Mouse (Mus musculus): Measurements from ENCODE around the gene Brms1l.
"Not testable (repeated sequence)": the region's sequence is repeated elsewhere in the genome, so short reads cannot be mapped to it uniquely, and the experiment has no call there.

Brms1l gene

DNA sequence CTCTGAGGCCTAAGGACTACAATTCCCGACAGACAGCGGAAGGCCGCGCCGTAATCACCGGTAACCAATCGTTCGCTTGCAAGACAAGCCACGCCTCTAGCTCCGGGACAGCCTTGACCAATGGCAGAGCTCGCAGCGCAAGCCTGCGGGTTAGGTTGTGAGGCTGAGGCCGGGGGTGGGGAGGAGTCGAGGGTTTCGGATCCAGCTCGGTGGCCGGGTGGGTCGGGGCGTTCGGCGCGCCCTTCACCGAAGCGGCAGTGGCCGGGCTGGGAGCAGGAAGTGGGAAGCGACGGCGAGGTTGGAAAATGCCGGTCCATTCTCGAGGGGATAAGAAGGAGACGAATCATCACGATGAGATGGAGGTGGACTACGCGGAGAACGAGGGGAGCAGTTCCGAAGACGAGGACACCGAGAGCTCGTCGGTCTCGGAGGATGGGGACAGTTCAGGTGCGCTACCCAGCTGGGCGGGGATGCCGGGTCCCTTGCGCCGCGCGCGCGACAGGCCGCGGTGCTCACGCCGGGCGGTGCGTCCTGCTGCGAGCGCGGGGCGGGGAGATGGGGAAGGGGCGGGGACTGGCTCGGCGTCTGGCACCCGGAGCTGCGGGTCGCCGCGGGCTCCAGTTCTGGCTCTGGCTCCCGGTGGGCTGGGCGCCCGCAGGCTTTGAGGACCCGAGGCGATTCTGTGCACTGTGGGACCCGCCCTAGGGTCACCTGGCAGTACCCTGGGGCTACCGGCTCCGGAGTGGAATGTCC lies at the start of gene Brms1l:
Gene Brms1l (plus strand): TSS at position 126 of the 753 bp plus-strand sequence.
- in situ Hi-C loops (cut with MboI; ENCODE audit: low pct_unique_long_range_greater_than_20kb in 1 of 2, low sequenced_read_pairs in 2 of 2, unreplicated experiment in 1 of 2), result no loop called here

- in situ Hi-C loops (cut with MboI; ENCODE audit: low pct_unique_long_range_greater_than_20kb in 1 of 2, low sequenced_read_pairs in 2 of 2, unreplicated experiment in 1 of 2), result not testable (repeated sequence)
These were observed 41.6 kb upstream of the Brms1l start for GRCm38 (mm10) chr12:55794485-55794884.

DNA sequence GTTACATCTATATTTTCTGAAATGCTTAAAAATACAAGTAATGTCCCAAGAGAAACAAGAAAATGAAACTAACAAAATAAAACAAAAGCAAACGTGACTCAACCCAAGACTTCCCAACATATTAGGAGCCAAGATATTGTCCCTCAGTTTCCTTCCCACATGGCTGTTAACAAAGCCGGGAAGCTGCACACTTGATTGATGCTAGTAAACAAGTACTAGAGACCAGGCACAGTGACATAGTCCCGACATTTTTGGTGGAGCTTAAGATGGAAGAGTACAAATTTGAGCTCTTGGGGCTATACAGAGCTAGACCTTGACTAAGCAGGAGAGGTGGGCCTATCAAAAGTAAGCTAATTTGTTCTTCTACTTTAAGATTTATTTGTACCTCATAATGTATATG lies 39.0 kb upstream of the Brms1l start:
- in situ Hi-C loops (cut with MboI; ENCODE audit: low pct_unique_long_range_greater_than_20kb in 1 of 2, low sequenced_read_pairs in 2 of 2, unreplicated experiment in 1 of 2), result no loop called here

- in situ Hi-C loops (cut with MboI; ENCODE audit: low pct_unique_long_range_greater_than_20kb in 1 of 2, low sequenced_read_pairs in 2 of 2, unreplicated experiment in 1 of 2), result no loop called here
These were observed 37.4 kb upstream of the Brms1l start for GRCm38 (mm10) chr12:55798745-55799144.

DNA sequence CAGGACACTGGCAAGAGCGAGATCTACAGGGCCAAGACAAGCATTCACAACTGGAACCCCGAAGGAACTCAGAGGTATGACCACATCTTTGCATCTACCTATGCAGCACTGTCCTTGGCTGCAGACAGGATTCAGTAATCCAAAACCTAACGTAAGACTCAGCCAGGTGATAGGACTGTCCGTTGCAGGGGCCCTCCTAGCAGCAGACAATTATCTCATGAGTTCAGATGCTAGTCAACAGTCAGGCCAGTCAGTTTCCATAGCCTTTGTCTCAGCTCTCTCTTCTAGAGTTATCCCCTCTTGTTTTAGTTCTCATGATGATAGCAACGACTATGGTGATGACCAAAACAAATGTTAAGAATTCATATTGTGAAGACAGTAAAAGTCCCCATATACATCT lies 36.0 kb upstream of the Brms1l start:
- in situ Hi-C loops (cut with MboI; ENCODE audit: low pct_unique_long_range_greater_than_20kb in 1 of 2, low sequenced_read_pairs in 2 of 2, unreplicated experiment in 1 of 2), result no loop called here

GRCm38 (mm10) chr12:55801131-55801530 lies 35.0 kb upstream of the Brms1l start:
- in situ Hi-C loops (cut with MboI; ENCODE audit: low pct_unique_long_range_greater_than_20kb in 1 of 2, low sequenced_read_pairs in 2 of 2, unreplicated experiment in 1 of 2), result no loop called here

GRCm38 (mm10) chr12:55805035-55805434 lies 31.1 kb upstream of the Brms1l start:
- in situ Hi-C loops (cut with MboI; ENCODE audit: low pct_unique_long_range_greater_than_20kb in 1 of 2, low sequenced_read_pairs in 2 of 2, unreplicated experiment in 1 of 2), result no loop called here

DNA sequence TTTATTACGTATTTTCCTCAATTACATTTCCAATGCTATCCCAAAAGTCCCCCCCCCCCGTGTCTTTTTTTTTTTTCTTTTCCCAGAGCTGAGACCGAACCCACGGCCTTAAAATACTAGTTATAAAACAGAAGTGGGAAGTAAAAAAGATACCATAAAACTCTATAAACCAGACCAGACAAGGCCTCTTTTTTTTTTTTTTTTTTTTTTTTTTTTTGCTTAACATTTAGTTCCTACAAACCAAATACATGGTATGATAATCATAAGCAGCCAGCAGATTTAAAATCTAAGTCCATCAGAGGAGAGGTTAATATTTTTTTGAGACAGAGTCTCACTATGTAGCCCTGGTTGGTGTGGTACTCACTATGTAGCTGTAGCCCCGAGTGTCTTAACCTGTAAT lies 19.6 kb upstream of the Brms1l start:
- in situ Hi-C loops (cut with MboI; ENCODE audit: low pct_unique_long_range_greater_than_20kb in 1 of 2, low sequenced_read_pairs in 2 of 2, unreplicated experiment in 1 of 2), result no loop called here

- in situ Hi-C loops (cut with MboI; ENCODE audit: low pct_unique_long_range_greater_than_20kb in 1 of 2, low sequenced_read_pairs in 2 of 2, unreplicated experiment in 1 of 2), result no loop called here
These were observed 15.9 kb upstream of the Brms1l start for GRCm38 (mm10) chr12:55820119-55820660.

- in situ Hi-C loops (cut with MboI; ENCODE audit: low pct_unique_long_range_greater_than_20kb in 1 of 2, low sequenced_read_pairs in 2 of 2, unreplicated experiment in 1 of 2), result no loop called here
These were observed 15.3 kb upstream of the Brms1l start, which contains the start of gene Ralgapa1 for GRCm38 (mm10) chr12:55820661-55821314. Gene Ralgapa1 (minus strand): TSS chr12:55821167.

DNA sequence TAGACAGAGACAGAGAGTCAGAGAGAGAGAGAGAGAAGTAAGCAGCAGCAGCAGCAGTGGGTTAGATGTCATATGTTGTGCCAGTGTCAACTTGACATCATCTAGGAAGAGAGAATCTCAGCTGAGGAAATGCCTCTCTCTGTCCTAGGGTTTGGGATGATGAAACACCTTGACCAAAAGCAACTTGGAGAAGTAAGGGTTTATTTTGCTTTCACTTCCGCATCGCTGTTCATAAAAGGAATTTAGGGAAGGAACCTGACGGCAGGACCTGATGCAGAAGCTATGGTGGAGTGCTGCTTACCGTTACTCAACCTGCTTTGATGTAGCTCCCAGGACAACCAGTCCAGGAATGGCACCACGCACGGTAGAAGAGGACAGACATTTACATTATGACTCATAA lies 12.1 kb upstream of the Brms1l start:
- in situ Hi-C loops (cut with MboI; ENCODE audit: low pct_unique_long_range_greater_than_20kb in 1 of 2, low sequenced_read_pairs in 2 of 2, unreplicated experiment in 1 of 2), result no loop called here

DNA sequence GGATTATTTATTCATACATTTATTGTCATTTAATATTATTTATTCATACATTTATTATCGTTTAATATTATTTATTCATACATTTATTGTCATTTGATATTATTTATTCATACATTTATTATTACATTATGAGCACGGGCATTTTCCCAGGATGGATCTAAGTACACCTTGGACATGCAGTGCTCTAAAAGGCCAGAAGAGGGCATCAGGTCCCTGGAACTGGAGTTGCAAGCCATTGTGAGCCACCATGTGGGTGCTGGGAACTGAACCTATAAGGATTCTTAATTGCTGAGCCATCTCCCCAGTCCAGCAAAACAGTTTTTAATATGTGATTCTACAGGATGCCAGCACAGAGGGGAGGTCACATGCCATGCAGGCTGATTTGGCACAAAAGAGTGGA lies 10.6 kb upstream of the Brms1l start:
- in situ Hi-C loops (cut with MboI; ENCODE audit: low pct_unique_long_range_greater_than_20kb in 1 of 2, low sequenced_read_pairs in 2 of 2, unreplicated experiment in 1 of 2), result no loop called here

GRCm38 (mm10) chr12:55831101-55831500 lies 5.0 kb upstream of the Brms1l start:
- in situ Hi-C loops (cut with MboI; ENCODE audit: low pct_unique_long_range_greater_than_20kb in 1 of 2, low sequenced_read_pairs in 2 of 2, unreplicated experiment in 1 of 2), result no loop called here

DNA sequence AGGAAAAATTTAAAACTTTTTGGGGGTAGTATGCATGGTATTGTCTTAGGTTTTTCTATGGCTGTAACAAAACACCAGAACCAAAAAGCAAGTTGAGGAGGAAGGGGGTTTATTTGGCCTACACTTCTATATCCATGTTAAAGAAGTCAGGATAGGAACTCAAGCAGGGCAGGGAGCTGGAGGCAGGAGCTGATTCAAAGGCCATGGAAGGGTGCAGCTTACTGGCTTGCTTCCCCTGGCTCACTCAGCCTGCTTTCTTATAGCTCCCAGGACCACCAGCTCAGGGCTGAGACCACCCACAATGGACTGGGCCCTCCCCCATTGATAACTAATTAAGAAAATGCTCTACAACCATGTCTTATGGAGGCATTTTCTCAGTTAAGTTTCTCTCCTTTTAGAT lies 3.2 kb upstream of the Brms1l start:
- in situ Hi-C loops (cut with MboI; ENCODE audit: low pct_unique_long_range_greater_than_20kb in 1 of 2, low sequenced_read_pairs in 2 of 2, unreplicated experiment in 1 of 2), result no loop called here

GRCm38 (mm10) chr12:55833906-55834625 lies 2.1 kb upstream of the Brms1l start:
- in situ Hi-C loops (cut with MboI; ENCODE audit: low pct_unique_long_range_greater_than_20kb in 1 of 2, low sequenced_read_pairs in 2 of 2, unreplicated experiment in 1 of 2), result no loop called here

DNA sequence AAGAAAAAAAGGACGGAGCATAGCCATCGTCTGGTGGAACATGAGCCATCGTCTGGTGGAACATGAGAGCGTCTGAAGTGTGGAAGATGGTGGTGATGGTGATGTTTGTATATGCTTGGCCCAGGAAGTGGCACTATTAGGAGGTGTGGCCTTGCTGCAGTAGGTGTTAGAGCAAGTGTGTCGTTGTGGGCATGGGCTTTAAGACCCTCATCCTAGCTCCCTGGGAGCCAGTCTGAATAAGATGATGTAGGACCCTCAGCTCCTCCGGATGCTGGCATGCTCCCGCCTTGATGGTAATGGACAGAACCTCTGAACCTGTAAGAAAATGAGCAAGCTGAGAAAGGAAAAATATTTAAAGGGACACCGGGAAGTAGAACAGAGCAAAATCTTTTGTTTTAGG lies 1.2 kb upstream of the Brms1l start:
- in situ Hi-C loops (cut with MboI; ENCODE audit: low pct_unique_long_range_greater_than_20kb in 1 of 2, low sequenced_read_pairs in 2 of 2, unreplicated experiment in 1 of 2), result no loop called here

DNA sequence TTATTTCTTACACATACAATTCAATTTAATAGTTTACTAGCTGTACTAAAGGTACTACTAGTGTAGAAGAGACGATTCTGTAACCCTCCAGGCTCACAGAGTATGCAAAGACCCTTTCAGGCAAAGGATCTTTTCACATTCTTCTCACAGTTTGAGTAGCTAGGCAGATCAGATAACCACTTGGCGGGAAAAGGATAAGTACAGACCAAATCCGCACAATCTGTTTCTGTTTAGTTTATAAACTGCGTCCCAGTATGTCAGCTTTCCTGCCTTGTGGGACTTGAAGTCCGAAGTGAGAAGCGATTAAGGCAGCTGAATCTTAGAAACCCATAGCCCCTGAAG lies 296 bp upstream of the Brms1l start:
- in situ Hi-C loops (cut with MboI; ENCODE audit: low pct_unique_long_range_greater_than_20kb in 1 of 2, low sequenced_read_pairs in 2 of 2, unreplicated experiment in 1 of 2), result no loop called here

DNA sequence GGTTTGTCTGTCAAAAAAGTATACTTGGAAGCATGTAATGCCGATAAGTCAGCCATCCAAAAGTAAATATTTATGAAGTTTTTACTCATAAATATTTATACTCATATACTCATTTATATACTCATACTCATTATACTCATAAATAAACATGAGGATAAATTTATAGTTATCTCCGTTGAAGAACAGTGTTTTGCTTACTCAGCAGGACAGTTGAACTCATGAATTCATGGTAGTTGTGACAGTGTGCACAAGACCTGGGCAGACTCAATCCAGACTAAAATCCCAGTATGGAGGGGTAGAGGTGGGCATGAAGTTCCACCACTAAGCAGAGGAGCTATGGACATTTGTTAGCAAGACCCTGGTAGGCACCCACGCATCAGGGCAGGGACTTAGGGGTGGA lies 1.4 kb downstream of the Brms1l start:
- in situ Hi-C loops (cut with MboI; ENCODE audit: low pct_unique_long_range_greater_than_20kb in 1 of 2, low sequenced_read_pairs in 2 of 2, unreplicated experiment in 1 of 2), result no loop called here

DNA sequence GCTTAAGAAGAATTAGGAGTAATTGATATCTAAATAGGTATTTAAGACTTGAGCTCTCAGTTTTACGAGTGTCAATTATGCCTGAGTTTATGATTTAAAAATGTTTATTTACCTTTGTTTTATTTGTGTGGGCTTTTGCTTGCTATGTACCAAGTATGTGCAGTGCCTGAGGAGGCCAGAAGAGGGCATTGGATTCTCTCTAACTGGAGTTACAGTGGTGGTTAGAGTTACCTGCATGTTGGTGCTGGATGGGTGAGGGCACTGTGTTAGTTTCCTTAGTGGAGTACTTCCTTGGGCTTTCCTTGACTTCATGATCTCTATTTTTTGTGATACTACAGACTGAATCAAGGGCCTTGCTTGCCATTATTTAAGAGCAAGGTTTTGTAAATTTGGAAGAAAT lies 10.6 kb downstream of the Brms1l start:
- in situ Hi-C loops (cut with MboI; ENCODE audit: low pct_unique_long_range_greater_than_20kb in 1 of 2, low sequenced_read_pairs in 2 of 2, unreplicated experiment in 1 of 2), result no loop called here
